Mouse (Mus musculus): Measurements from ENCODE around the gene Zfand3.

Gene Zfand3

DNA sequence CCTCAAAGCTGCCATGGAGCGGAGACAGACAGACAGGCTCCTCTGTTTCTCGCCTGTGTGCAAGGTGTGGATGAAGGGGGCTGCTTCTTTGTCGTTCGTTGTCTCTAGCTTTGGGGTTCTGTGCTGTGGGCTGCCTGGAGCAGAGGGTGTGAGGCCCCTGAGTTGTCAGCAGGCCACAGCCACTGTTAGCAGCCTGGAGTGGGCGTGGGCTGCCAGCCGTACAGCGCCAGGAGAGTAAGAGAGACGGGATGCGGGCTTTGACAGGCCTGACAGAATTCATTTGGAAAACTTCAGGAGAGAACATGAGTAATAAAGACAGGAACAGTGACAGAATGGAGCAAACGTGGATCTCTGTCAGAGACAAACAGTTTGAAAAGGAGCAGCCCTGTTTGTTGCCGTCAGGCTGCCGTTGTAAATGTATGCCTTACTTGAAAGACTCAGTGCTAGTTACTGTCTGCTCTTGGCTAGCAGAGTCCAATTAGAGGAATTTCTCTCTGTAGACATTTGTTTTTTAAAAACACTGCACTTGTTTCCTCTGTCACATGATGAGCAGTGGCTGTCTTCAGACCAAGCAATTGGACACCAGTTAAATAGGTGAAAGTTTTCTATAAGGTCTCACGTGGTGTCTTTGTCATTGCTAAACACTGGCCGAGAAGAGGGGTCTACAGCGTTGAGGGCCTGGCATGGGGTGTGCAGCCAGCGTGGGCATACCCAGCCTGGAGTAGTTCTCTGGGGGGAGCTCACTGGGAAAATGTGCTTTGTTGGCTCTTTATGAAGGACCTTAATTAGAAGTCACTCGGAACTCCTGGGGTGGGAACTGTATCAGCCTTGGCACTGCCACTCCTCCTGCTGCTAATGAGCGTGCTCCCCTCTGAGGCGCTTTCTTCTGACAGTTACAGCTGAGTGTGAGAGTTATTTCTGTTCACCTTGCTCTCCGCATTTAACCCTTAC lies 183.8 kb downstream of the Zfand3 start:
- in situ Hi-C loops (cut with MboI; ENCODE audit: low sequenced_read_pairs): no loop called here

DNA sequence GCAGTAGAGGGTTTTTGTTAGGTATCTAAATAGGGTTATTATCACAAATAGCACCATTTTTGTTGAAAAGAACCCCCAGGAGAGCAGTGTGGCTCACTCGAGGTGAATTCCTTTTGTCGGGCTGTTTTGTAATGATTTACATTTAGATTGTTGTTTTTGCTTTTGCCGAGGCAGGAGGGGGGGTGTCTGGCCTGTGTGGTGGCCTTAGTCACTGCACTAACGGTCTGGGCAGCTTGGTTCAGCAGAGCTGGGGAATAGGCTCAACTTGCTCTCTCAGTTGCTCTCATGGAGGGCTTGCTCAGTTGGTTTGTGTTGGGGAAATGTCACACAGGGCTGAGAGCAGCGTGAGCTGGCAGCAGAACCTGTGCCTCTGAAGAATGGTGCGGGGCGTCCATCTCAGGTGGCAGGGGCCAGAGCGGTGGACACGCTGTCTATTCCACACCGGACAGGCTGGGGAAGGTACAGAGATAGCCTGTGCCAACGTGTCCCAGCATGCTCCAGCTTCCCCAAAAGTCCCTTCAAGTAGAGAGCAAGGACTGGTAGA lies 186.6 kb downstream of the Zfand3 start:
- in situ Hi-C loops (cut with MboI; ENCODE audit: low sequenced_read_pairs): no loop called here

DNA sequence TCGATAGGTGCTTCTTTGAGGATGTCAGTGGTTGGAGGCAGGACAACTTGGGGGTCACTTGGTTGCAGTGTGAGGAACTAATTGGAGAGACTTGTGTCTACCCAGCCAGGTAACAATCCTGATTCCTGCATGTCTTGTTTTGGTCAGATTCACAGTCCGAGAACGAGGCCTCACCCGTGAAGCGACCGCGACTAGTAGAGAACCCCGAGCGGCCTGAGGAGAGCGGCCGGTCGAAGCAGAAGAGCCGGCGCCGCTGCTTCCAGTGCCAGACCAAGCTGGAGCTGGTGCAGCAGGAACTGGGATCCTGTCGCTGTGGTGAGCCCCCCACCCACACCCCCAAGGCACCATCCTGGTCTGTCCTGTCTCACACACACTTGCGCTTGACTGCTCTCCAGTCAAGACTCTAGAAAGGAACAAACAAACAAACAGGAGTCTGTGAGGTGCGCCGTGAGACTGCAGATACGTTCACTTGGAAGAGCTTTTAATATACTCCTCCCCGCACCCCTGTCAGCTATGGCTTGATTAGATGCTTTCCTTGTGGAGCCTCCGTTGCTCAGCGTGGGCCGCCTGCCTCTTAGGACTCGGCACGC lies 188.0 kb downstream of the Zfand3 start:
- in situ Hi-C loops (cut with MboI; ENCODE audit: low sequenced_read_pairs): no loop called here

DNA sequence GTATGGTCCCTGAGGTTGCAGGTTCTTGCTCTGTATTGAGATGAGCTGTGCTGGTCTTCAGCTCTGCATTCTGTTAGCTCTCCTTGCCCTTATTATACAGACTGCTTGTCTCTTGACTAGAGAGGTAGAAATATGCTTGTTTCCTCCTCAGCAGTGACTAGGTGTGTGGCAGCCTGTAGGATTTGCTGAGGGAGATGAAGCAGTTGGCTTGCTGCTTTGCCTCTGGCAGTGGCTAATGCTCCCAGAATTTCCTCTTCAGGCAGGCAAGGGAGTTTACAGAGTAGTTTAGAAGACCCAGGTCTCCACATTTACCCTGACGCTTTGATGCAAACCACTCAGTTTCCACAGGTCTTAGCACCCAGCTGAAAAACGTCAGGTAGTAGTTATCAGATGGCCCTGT lies 189.1 kb downstream of the Zfand3 start:
- in situ Hi-C loops (cut with MboI; ENCODE audit: low sequenced_read_pairs): no loop called here

DNA sequence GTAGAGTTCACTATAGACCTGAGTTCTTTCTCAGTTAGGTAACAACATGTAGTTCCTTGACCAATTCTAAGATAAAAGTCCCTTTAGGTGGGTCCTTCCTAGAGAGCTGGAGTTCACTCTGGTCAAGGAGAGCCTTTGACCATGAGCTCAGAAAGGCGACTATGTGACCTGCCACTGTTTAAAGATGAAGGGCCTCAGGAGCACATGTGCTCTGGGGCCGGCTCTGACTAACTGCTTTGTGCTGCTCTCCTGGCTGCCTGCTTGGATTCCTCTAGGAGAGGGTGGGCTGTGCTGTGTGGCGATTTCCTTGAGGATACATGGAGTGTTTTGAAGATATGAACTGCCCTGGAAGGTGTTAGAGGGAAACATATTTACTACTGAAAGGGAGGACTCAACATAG lies 189.6 kb downstream of the Zfand3 start:
- in situ Hi-C loops (cut with MboI; ENCODE audit: low sequenced_read_pairs): no loop called here

DNA sequence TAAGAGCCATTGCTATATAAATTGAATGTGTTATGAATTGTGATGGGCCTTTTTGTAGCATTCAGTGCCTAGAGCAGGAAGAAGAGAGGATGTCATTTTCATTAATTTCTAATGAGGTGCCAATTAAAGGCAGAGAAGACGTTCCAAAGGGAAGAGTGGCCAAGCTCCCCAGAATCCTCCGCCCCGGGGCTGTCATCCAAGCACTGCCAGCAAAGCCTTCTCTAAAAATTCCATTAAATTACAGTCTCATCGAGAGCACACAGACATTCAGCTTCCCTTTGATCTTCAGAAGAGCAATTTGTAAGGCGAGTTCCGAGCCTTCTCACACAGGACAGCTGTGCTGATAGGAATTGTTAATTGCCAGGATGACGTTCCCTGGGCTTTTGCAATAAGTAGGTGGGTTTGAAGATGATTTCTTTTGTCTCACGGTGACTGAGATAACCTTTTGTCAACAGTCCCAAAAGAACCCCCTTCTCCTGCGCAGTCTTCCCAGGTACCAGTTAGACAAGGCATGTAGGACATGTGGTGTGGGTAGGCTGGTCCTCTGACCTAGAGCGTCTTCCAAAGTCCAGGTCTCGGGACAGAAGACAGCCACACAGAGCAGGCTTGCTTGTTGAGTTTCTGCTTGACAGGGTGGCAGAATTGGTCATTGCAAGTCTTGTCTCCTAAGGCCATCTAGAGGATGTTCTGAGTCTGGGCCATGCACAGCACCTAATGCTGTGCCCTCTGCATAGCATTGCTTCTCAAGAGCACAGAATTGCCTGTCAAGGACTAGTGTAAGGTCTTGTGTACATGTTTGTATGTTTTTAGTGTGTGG lies 190.3 kb downstream of the Zfand3 start:
- in situ Hi-C loops (cut with MboI; ENCODE audit: low sequenced_read_pairs): no loop called here

DNA sequence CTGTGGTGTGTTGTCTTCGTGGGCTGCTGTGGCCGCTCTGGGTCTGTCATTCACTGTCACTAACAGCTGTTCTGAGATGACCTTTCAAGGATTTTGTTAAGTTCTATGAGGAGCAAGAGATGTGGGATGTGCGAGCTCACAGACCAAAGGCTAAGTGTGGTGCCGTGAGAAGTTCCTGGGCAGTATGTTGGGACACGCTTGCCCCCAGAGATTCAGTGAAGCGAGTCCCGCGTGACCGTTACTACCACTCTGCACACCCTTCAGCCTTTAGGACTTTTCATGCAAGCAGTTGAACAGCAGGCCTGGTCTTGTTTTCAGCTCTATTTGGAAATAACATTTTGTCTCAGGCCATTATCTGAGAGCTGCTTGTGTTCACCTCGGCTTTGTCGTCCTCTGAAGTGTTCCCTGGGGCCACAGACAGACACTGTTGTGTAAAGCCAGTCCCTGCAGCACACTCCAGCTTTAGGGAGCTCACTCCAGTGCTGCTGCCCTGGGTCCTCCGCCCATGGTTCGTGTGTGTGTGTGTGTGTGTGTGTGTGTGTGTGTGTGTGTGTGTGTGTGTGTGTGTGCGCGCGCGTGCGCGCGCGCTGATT lies 191.2 kb downstream of the Zfand3 start:
- in situ Hi-C loops (cut with MboI; ENCODE audit: low sequenced_read_pairs): no loop called here

DNA sequence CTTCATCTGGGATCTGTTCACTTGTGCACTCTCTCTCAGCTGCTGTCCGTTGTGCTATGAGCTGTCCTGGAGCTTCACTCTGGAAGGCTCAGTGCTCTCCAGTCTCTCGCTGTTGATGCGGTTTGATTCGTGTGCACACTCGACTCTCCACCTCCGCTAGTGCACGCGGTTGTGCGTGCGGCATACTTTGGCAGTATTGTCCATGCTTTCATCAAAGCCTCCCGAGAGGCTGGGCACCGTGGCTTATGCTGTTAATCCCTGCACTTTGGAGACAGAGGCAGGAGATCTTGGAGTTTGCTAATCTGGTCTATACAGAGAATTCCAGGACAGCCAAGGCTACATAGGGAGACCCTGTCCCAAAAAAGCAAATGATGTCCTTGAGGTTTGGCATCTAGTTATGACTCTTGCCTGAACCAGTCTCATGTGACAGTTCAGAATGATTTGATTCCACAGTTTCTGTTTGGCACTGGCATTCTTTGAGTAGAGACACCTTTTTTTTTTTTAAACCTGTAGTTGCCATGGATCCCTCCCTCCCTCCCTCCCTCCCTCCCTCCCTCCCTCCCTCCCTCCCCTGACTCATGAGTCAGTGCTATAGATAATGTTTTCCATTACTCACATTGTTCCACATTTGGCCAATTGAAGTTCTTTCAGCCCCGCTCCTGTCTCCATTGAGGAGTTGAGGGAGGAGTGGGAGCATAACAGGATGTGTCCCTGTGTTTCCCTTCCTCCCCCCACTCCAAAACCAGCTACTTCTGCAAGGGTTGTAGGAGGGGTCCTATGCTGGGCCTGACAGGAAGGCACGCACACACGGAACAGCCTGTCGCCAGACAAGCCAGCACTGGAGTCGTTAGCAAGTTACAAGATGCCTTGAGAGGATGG lies 192.1 kb downstream of the Zfand3 start:
- in situ Hi-C loops (cut with MboI; ENCODE audit: low sequenced_read_pairs): no loop called here

DNA sequence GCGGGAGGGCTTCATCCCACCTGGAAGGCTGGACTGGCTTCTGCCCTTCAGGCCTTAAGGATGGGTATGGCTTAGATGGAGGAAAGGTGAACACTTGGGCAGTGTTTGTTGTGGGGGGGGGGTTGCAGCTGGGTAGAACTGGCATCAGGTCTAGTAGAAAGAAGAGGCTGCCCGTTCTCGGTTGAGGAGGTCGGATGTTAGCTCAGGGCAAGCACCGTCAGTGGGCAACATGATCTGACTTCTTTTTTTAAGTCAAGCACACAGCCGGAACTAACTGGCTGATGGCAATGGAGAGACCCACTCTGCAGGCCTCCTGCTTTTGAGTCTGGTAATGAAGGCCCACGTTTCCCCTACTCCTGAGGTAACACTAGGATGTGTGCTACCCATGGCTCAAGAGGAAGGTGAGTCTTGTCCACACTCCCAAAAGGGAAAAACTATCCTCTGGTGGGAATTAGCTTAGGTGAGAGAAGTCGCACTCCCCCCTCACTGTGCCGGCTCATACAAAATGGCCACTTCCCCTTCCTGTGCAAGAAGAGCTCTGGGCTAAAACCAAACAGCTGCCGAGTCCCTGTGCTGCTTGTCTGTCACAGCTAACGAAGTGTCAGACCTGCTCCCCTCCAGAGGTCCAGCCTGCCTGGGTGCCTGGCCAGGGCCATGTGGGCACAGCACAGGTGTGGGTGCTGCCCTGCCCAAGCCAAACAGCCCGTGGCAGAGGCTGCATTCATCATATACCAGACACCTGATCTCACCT lies 192.9 kb downstream of the Zfand3 start:
- in situ Hi-C loops (cut with MboI; ENCODE audit: low sequenced_read_pairs): no loop called here

DNA sequence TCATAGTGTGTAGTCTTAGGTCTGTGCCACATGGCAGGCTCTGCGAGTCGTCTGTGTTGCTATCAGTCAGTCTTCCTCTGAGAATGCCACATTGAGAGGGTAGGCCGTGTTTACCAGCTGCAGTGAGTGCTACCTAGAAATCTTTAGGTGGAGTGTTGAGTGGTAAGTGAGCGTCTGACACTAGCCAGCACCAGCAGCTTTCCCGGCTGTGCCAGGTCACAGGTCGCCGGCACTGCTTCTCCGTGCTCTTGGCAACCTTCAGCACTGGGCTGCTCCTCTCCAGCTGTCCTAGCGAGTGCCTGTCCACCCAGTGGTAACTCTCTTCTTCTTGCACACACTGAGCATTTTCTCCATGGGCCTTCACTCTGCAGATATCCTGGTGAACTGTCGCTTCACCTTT lies 193.9 kb downstream of the Zfand3 start:
- in situ Hi-C loops (cut with MboI; ENCODE audit: low sequenced_read_pairs): no loop called here

DNA sequence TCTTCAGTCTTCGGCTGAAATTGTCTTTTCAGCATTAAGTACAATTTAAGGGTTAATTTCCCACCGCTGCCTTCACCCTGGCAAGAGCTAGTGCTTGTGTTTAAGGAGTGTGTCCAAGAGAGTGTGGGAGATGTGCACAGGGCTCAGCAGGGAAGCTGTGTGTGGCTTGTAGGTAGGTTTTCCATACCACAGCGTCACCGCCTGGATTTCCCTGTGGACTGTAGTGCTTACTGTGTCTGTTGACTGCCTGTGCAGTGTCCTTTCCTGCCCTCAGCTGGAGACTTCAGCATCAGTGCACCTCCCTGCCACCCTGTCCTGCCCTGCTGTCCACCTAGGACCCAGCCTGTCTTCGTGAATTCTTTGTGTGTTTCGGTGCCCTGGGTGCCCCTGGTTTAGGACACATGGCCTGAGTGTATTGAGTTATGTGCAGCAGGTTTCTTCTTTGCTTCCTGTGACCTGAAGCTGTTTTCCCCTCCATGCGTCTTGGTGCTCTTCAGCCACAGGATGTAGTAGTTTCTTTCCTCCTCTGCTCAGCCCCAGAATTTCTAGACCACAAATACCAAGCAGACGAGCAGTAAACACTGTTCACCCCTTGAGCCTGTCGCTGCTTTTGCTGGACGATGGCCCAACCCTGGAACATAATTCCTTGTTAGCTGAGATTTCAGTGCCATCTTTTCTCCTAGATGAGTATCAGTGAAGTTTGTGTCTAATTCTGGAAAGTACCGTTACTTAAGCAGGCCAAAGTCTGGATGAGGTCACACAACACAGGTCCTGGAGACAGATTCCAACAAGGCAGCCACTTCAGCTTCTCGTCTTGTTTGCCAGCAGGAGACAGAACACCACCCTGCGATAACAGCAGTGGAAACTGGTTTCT lies 195.1 kb downstream of the Zfand3 start:
- in situ Hi-C loops (cut with MboI; ENCODE audit: low sequenced_read_pairs): no loop called here

DNA sequence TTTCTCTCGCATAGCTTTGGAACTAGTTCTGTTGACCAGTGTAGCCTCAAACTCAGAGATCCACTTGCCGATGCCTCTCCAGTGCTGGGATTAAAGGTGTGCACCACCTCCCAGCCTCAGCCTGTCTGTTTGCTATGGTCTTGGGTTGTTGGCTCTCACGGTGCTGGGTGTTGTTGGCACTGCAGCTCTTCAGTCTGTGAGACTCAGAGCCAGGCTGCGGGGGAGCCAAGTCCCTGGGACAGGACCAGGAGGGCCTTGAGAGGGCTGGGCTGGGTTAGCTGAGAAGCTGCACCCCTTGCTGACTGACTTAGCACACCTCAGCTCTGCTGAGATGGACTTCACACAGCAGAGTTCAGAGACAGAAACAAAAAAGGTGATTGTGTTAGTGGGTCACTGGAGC lies 195.8 kb downstream of the Zfand3 start:
- in situ Hi-C loops (cut with MboI; ENCODE audit: low sequenced_read_pairs): no loop called here

DNA sequence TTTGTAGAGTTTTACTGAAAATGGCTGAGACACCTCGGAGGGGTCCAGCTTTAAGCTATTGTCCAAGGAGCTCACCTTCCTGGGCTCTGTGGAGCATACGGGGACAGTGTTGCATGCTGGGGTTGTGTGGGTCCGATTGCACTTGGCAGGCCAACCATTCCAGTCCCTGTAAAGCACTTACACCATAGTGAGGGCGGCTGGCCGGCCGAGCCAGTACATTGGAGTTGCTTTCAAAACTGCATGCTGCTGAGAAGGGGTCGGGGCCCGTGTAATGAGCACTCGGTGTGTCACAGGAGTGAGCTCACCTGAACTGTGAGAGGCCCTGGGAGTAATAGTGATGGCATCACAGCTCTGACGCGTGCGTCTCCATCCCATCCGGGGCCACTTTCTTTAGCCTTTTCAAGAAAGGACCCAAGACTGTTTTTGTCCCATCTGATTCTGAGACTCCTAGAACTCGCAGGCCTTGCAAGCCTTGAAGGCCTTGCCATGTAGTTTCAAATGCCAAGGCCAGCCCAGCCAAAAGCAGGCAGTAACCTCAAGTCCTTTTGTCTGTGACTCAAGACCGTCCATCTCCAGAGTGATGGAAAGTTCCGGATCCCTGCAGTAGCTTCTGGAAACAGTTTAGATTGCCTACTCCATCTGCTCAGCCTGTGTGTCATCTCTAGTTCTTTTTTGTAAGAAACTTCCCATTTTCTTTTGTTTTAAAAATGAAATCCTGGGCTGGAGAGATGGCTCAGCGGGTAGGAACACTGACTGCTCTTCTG lies 200.7 kb downstream of the Zfand3 start:
- in situ Hi-C loops (cut with MboI; ENCODE audit: low sequenced_read_pairs): no loop called here

DNA sequence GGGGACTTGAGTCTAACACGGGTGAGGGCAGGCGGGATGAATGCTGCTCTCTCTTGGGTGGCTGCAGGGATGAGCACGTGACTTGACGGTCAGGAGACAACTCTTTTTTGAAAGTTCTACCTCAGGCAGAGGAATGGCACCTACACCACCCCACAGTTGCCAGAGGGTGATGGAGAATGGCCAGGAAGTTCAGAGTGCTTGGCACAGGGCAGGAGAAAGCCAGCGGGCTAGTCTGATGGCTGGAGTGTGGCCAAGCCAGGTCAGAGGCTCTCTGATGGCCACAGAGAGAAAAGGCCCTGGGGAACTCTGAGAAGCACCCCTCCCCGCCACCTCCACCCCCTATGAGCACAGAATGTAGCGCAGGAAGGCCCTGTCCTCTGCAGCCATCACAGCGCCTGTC lies 205.7 kb downstream of the Zfand3 start:
- in situ Hi-C loops (cut with MboI; ENCODE audit: low sequenced_read_pairs): no loop called here

DNA sequence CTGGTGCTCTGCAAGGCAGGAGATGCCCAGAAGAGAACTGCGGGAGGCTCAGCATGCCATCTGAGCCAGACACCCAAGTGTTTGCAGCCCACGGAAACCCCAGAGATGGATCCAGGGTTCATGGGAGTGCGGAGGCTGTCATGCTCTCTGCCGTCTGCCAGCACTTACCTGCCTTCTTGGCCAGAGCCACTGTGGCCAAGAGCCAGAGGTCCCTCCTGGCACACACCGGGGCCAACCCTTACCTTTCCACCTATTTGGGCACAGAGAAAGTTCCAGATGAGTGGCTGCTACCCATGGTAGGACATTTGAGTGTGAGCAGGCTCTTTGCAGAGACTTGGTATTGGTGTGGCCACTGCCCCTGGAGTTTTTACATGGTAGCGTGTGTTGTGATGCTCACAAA lies 206.4 kb downstream of the Zfand3 start:
- in situ Hi-C loops (cut with MboI; ENCODE audit: low sequenced_read_pairs): no loop called here

DNA sequence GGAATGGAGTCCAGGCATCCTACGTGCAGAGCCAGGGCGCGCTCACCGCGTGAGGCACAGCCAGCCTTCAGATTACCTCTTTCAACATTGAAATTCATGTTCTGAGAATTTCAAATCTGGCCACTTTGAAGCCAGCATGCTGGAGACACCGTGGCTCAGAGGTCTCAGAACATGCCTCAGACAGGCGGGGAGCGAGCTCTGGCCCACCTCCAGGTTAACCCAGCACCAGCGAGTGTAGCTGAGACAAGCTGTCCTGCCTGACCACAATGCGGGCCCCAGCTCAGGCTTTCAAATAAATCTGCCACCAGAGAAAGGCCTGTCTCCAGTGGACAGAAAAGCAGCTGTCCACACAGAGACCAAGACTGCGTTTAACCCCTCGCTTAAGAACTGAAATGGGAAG lies 208.1 kb downstream of the Zfand3 start:
- in situ Hi-C loops (cut with MboI; ENCODE audit: low sequenced_read_pairs): no loop called here

DNA sequence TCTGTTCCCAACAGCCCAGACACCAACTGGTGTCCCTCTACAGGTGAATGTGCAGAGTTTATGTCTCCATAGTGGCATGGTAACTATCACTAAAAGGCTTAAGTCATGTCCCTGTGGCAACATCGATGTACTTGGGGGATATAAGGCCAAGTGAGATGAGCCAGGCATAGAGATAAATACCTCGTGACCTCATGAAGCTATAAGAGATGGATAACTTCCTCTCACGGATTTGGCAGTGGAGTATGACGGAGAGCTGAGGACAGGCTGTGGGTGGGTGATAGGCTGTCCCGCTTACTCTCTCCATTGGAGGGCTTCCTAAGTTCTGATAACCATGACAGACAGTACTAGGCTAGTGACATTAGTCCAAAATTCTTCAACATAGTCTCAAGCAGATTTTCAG lies 208.8 kb downstream of the Zfand3 start:
- in situ Hi-C loops (cut with MboI; ENCODE audit: low sequenced_read_pairs): no loop called here

DNA sequence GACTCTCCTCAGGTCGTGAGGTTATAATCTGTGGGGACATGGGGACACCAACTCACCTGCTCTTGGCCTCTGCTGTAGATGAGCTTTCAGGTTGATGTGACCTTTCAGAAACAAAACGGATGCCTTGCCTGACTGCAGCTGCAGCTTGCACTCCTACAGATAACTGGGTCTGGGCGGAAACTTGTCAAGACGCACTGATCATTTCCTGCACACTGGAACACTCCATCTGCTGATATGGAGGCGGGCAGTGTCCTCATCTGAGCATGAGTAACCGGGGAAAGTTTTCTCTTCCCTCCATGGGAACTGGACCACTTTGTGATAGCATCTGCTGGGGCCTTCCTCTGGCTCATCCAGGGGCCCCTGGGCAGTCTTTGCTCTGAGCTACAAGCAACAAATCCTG lies 209.9 kb downstream of the Zfand3 start:
- in situ Hi-C loops (cut with MboI; ENCODE audit: low sequenced_read_pairs): no loop called here

Measured in CH12F3 (cell line).